Mouse (Mus musculus) gastrocnemius, adult 2 months (tissue): ENCODE measurements around the gene Sf1. TPM values are rescaled to one million over a fixed set of nuclear protein-coding genes. Genes with fewer than 3 reads are reported as not detected.

Experiments
- DNase-seq: peaks from one replicate; pipeline ENCODE4 v3.0.0; 2022
- H3K27ac ChIP-seq: fragments of 200-600 bp; 2 replicates; pipeline ENCODE4 v1.8.1; 2022; ENCODE audit warnings: mild to moderate bottlenecking
- H3K4me3 ChIP-seq: fragments of 200-600 bp; 2 replicates; pipeline ENCODE4 v1.8.1; 2022; ENCODE audit warnings: mild to moderate bottlenecking, moderate library complexity
- CTCF ChIP-seq: fragments of 200-600 bp; IDR thresholded peaks from 2 replicates; pipeline ENCODE4 v1.8.1; 2022; ENCODE audit warnings: antibody characterized with exemption, mild to moderate bottlenecking, moderate library complexity
- intact Hi-C: fragments of 180-260 bp; cut with DNase I; formaldehyde crosslinking; loops from one replicate; pipeline ENCODE4 v1.15.1; 2025
- total RNA-seq, 2 experiments: library from RNA; stranded (reverse); gene quantifications; 2 replicates each; pipeline ENCODE4 v1.2.3; 2021

Sf1 gene
- total RNA-seq, 2 experiments from 2014 or later, result 95.2 to 98.6 TPM

DNA sequence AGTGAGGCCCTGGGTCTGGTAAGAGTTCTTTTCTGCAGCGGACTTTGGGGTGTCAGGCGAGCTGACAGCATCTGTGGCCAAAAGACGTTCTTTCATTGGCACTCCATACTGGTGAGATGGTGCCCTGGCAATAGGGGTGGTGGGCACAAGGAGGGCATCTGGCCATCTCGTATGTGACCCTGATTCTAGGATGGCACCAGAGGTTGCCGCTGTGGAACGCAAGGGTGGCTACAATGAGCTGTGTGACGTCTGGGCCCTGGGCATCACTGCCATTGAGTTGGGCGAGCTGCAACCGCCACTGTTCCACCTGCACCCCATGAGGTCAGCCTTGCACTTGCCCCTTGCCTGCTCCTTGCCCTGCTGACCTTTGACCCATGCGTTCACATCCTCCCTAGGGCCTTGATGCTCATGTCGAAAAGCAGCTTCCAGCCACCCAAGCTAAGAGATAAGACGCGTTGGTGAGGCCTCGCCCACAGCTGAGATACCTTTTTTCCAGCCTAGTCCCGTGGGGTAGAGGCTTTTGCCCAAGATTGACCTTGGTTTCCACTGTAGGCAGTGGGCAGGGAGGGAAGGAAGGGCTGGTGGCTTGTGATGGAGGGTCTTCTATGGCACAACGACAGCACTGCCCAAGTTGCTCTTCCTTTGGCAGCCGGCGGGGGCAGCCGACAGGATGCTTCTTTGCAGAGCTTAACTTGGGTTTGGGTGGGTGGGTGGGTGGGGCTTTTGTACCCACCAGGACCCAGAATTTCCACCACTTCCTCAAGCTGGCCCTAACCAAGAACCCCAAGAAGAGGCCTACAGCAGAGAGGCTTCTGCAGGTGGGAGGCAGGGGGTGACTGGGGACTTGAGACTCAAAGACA lies 20.2 kb upstream of the Sf1 start:
- peak; percentile 18 for DNase-seq
- H3K27ac ChIP-seq, result peak overlapping the region; percentile 89
- TF ChIP-seq CTCF, result no peak
- peak overlapping the region; percentile 94 for H3K4me3 ChIP-seq
- intact Hi-C loops, result no loop called here

DNA sequence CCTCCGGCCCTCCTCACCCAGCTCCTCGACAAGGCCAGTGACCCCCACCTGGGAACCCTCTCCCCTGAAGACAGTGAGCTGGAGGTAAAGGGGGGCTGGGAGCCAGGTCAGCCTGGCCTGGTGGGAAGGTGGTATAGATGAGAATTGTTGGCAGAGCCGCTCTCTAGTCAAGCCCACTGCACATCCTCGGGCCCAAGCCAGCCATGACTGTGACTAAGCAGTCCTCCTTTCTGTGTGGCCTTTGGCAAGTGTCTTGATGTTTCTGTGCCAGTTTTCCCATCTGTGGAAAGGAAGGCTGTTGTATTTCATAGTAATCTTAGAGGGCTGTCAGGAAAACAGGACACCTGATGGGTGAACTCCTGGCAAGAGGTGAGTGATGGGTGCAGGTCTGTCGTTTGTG lies 19.5 kb upstream of the Sf1 start:
- intact Hi-C loops, result no loop called here
- Histone ChIP-seq H3K4me3 (no peak overlapping the region), H3K27ac (no peak overlapping the region)
- TF ChIP-seq CTCF, result no peak
- DNase-seq, result peak; percentile 29

DNA sequence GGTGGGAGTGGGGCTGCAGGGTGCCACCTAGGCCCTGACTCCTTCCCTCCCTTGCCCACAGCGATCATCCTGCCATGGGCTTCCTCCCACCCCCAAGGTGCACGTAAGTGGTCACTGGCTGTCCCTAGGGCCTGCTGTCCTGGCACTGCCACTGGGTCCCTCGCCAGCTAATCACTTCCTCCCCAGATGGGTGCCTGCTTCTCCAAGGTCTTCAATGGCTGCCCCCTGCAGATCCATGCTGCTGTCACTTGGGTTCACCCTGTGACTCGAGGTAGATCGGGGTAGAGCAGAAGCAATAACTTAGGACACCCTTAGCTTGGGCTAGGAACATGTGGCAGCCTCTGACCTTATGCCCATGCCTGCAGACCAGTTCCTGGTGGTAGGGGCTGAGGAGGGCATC lies 17.5 kb upstream of the Sf1 start:
- DNase-seq, result no peak
- Histone ChIP-seq H3K4me3 (peak overlapping the region; percentile 3; the same call in 1 of the 2 replicates), H3K27ac (no peak overlapping the region; the same call in 1 of the 2 replicates)
- no peak for TF ChIP-seq CTCF
- intact Hi-C loops, result no loop called here

DNA sequence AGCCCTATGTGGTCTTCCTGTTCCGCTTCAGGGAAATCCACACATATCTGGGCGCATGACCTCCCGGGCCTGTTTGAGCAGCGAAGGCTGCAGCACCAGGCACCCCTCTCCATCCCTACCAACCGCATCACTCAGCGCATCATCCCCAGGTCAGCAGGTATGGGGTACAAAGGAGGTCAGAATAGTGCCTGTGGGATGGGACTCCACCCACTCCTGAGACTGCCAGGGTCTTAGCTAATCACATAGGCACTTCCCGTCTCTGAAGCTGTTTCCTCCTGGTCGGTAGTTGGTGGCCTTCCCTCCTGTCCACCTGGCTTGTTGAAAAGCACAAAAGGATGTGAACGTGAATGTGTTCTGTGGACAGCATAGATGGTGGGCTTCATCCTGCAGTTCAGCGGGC lies 16.8 kb upstream of the Sf1 start:
- intact Hi-C loops, result no loop called here
- Histone ChIP-seq H3K4me3 (peak overlapping the region; percentile 3; the same call in 1 of the 2 replicates), H3K27ac (no peak overlapping the region)
- TF ChIP-seq CTCF, result no peak
- DNase-seq, result peak; percentile 17

DNA sequence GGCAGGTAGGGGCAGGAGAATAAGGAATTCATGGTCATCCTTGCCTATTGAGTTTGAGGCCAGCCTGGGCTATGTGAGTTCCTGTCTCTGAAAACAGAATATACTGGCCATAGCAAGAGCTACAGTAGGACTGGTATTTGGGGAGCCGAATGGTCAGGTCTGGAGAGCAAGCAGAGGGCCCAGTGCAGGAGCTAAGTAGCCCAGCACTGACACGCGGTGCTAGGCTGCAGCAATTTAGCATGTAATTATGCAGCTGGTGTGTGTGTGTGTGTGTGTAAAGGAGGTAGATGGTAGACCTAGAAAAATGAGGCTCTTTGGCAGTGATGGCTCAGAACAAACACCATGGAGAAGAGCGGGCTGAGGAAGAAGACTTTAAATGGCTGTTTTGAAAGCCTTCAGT lies 15.9 kb upstream of the Sf1 start:
- Histone ChIP-seq H3K4me3 (no peak overlapping the region), H3K27ac (no peak overlapping the region)
- no peak for TF ChIP-seq CTCF
- intact Hi-C loops, result no loop called here
- DNase-seq, result peak; percentile 11

DNA sequence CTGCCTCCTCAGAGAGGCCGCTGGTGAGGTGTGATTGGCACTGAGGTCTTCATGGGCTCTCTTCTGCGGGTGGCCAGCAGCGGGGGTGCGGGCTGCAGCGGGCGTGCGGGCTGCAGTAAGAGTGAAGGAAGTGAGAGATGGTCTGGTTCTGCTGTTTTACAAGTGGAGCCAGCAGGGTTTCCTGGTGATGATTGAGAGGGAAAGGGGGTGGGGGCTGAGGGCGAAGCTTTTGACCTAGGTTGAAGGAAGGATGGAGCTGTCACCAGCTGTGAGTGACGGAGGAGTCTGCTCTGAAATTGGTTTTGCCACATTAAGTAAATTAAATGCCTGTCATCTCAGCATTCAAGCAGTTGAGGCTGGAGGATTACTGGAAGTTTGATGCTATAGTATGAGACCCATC lies 14.8 kb upstream of the Sf1 start:
- Histone ChIP-seq H3K4me3 (no peak overlapping the region), H3K27ac (0 out of 2 replicates have a peak overlapping the region, but pooled peaks have one; percentile 8)
- DNase-seq, result peak; percentile 14
- intact Hi-C loops, result no loop called here
- no peak for TF ChIP-seq CTCF

DNA sequence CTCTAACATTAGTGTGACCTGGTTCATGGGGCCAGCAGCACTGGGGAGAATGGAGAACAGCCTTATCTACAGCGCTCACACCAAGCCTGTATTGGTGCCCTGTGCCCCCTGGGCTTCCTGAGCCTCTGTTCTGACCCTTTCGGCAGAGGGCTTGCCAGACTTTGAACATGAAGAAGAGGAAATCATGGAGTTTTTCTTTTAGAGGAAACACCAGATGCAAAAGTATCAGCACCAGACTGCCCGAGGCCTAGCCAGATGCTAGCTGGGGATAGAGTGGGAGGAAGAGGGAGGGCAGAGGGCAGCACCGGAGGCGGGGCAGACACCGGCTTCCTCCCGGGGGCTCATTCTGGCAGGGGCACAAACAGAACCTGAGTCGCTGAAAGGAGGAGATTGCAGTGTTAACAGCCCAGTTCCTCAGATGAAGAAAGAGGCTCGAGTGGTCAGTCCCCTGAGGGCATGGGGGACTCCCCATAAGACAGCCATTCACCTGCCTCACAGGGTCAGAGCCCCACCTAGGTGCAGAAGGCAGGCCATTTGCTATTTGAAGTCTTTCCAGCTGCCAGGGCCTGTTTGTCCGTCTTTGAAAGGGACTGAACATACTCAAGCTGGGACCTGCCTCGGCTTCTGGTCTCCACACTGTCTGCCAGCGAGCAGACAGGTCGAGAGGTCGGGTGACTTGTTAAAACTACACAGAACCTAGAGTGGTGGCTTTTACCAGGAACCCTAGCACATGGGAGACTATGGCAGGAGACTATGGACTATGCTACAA lies 14.1 kb upstream of the Sf1 start:
- peak overlapping the region; percentile 8; the same call in 1 of the 2 replicates for H3K27ac ChIP-seq
- TF ChIP-seq CTCF, result no peak
- intact Hi-C loops, result no loop called here

DNA sequence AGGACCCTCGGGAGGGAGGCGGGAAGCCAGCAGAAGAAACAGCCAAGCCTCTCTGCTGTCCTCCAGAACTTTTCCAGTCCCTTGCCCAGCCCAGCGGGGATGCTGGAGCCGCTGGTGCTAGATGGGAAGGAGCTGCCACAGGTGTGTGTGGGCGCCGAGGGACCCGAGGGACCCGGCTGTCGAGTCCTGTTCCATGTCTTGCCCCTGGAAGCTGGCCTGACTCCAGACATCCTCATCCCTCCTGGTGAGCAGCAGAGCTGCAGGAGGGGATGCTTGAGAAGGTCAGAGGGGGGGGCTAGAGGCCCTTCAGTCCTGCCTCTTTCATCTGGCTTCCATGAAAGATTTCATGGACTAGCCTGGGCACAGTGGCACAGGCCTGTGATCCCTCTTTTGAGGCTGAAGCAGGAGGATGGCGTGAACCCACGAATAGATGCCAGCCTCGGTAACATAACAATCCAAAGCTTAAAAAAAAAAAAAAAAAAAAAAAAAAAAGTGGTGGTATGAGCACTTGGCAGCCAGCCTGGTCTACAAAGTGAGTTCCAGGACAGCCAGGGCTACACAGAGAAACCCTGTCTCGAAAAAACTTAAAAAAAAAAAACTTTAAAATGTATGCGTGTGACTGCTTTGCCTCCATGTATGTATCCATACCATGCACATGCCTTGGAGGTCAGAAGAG lies 11.9 kb upstream of the Sf1 start:
- Histone ChIP-seq H3K4me3 (no peak overlapping the region), H3K27ac (no peak overlapping the region)
- intact Hi-C loops, result no loop called here
- no peak for TF ChIP-seq CTCF
- peak; percentile 6 for DNase-seq

More for the DNA sequence above, 14.1 kb upstream of the Sf1 start:
- H3K4me3 ChIP-seq, result no peak overlapping the region
- peak; percentile 35 for DNase-seq

DNA sequence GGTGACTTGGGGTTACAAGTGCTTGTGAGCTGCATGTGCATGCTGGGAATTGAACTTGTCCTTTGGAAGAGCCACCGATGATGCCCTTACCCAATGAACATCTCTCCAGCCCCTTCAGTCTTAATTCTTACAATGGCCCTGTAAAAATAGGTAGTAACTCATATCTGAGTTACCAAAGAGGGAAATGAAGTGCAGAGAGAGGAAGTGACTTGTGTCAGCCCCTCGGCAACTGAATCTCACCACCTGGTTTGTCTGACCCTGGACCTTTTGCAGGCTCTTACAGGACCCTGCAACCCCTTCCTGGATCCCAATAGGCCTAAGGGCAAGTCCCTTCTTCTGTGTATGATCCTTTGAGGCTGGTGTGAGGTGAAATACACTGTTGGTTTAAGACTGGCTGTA lies 11.4 kb upstream of the Sf1 start:
- DNase-seq, result peak; percentile 5
- intact Hi-C loops, result no loop called here
- Histone ChIP-seq H3K27ac (no peak overlapping the region), H3K4me3 (no peak overlapping the region)
- TF ChIP-seq CTCF, result no peak

DNA sequence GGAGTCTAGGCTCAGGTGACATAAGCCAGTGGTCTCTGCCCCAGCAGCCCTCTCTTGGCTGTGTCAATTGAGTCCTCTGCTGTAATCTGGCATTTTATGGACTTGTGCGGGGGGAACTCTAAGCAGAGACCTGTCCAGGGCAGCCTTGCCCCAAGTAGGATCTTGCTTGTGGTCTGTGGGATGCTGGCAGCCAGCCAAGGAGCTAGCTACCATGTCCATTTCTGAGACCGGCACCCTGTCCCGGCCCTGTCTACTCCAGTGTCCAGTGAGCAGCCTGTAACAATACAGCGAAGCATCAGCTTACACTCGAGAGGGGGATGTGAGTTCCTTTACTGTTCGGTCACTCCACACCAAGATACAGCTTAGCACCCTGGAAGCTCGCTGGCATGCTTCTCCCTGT lies 9.5 kb upstream of the Sf1 start:
- intact Hi-C loops, result no loop called here
- peak; percentile 19 for DNase-seq

DNA sequence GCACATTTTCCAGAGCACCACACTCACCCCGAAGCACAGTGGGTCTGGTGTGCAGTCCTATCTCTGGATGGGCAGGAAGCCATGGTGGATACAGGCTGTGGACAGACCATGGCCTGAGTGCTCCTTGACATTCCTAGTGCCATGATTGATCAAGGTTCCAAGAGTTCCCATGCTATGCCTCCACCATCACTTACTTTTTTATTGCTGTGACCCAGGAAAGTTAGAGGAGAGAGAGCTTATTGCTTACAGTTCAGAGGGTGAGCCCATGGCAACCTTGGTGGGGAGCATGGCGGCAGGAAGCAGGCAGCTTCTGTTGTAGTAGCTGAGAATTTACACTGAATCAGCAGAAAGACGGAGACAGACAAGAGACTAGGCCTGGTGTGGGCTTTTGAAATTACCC lies 2.2 kb upstream of the Sf1 start:
- Histone ChIP-seq H3K27ac (no peak overlapping the region), H3K4me3 (no peak overlapping the region)
- intact Hi-C loops, result no loop called here
- peak; percentile 15 for DNase-seq
- TF ChIP-seq CTCF, result no peak

More for the DNA sequence above, 9.5 kb upstream of the Sf1 start:
- no peak for TF ChIP-seq CTCF
- Histone ChIP-seq H3K27ac (peak overlapping the region; percentile 20; the same call in 1 of the 2 replicates), H3K4me3 (no peak overlapping the region)

DNA sequence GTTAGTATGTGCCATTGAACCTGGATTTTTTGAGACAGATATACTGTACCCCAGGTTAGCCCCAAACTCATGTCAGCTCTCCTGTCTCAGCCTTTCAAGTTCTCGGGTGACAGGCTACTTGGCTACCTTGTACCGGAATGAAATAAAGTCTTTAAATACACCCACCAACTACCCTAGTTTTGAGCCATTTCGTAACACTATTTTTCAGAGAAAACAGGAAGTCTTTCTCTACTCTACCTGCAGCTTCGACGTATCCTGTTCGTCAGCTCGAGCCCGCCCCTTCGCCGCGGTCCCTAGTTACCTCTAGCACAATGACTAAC lies 439 bp upstream of the Sf1 start:
- Histone ChIP-seq H3K27ac (peak overlapping the region; percentile 95), H3K4me3 (peak overlapping the region; percentile 98)
- no peak for DNase-seq
- intact Hi-C loops, result no loop called here
- TF ChIP-seq CTCF, result no peak

DNA sequence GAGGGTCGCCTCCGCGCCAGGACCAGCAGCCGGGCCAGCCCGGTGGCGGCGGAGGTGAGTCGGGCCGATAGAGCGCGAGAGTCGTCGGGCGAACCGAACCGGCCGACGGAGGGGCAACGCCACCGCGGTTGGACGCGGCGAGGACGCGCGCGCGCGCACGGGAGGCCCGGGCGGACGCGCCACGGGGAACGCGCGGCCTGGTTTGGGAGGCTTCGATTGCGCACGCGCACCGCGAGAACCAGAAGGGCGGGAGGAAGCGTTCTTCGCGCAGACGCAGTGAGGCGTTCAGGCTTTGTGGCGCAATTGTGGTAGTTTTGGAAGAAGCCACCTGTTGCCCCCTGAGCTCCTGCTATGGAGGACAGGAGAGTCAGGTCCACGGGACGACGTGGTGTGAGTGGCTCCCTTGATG lies 831 bp downstream of the Sf1 start:
- DNase-seq, result peak; percentile 97

More for the DNA sequence above, 831 bp downstream of the Sf1 start:
- peak overlapping the region; percentile 95 for H3K27ac ChIP-seq
- intact Hi-C loops, result no loop called here
- TF ChIP-seq CTCF, result no peak
- H3K4me3 ChIP-seq, result peak overlapping the region; percentile 98
